Mouse (Mus musculus) kidney, adult 2 months (tissue): ENCODE results near the gene Pdcd7.

Experiments used
- CTCF ChIP-seq: fragments of 200-500 bp; conservative IDR thresholded peaks from 2 replicates; pipeline ENCODE4 v1.5.1; 2011; ENCODE audit warnings: low read depth, mild to moderate bottlenecking, control low read depth, low read length, moderate library complexity, mixed read lengths; ENCODE audit not compliant: insufficient read depth, insufficient read length
- POLR2A ChIP-seq: fragments of 200-500 bp; IDR thresholded peaks from one replicate; pipeline ENCODE4 v1.6.1; 2011; ENCODE audit warnings: low read depth, low read length, control low read depth

- no peak for TF ChIP-seq CTCF
- TF ChIP-seq POLR2A: no peak
These were observed 38.4 kb downstream of the Pdcd7 start for GRCm38 (mm10) chr9:65384276-65384675.
